Mouse (Mus musculus) liver, embryonic 12.5 days (tissue): Measurements from ENCODE around the gene Cachd1. TPM values are rescaled to one million over a fixed set of nuclear protein-coding genes. Genes with fewer than 3 reads are reported as not detected.

Experiments
- ATAC-seq: fragments of 200-750 bp; cut with Nextera tagmentation; 2 replicates; pipeline ENCODE4 v1.8.0; 2017; ENCODE audit warnings: moderate number of reproducible peaks, mild to moderate bottlenecking, moderate library complexity
- H3K27ac ChIP-seq: fragments of 300-500 bp; sonication (generic); 2 replicates; pipeline ENCODE4 v1.5.1; 2016; ENCODE audit warnings: mild to moderate bottlenecking
- H3K27me3 ChIP-seq: fragments of 300-500 bp; sonication (generic); replicated peaks from 2 replicates; pipeline ENCODE4 v1.6.1; 2016; ENCODE audit warnings: mild to moderate bottlenecking, moderate library complexity
- H3K36me3 ChIP-seq: fragments of 300-500 bp; sonication (generic); 2 replicates; pipeline ENCODE4 v1.6.1; 2016; ENCODE audit warnings: mild to moderate bottlenecking, moderate library complexity
- H3K4me1 ChIP-seq: fragments of 300-500 bp; sonication (generic); 2 replicates; pipeline ENCODE4 v1.6.1; 2016
- H3K4me2 ChIP-seq: fragments of 300-500 bp; sonication (generic); 2 replicates; pipeline ENCODE4 v1.6.1; 2016; ENCODE audit warnings: mild to moderate bottlenecking, moderate library complexity
- H3K4me3 ChIP-seq: fragments of 300-500 bp; sonication (generic); 2 replicates; pipeline ENCODE4 v1.5.1; 2016; ENCODE audit warnings: mild to moderate bottlenecking, moderate library complexity
- H3K9ac ChIP-seq: fragments of 300-500 bp; sonication (generic); 2 replicates; pipeline ENCODE4 v1.6.1; 2016; ENCODE audit warnings: mild to moderate bottlenecking, moderate library complexity
- H3K9me3 ChIP-seq: fragments of 300-500 bp; sonication (generic); replicated peaks from 2 replicates; pipeline ENCODE4 v1.6.1; 2016; ENCODE audit warnings: mild to moderate bottlenecking, moderate library complexity
- WGBS: fragments of 180-500 bp; shearing (Covaris S2); methylation state at CpG from one replicate; pipeline ENCODE4 v1.1.7; 2016; ENCODE audit not compliant: insufficient replicate concordance; 5-methylcytosine and 5-hydroxymethylcytosine counted together
- polyA plus RNA-seq: library from polyadenylated mRNA; unstranded; fragments of >200 nt; fragmentation: Nextera tagmentation; extraction: Ambion mirVana; gene quantifications from 2 replicates; pipeline ENCODE4 v1.2.1, GENCODE M21; 2016

The Cachd1 gene
- polyA plus RNA-seq, 1 experiment from 2014 or later: 7.4 TPM

DNA sequence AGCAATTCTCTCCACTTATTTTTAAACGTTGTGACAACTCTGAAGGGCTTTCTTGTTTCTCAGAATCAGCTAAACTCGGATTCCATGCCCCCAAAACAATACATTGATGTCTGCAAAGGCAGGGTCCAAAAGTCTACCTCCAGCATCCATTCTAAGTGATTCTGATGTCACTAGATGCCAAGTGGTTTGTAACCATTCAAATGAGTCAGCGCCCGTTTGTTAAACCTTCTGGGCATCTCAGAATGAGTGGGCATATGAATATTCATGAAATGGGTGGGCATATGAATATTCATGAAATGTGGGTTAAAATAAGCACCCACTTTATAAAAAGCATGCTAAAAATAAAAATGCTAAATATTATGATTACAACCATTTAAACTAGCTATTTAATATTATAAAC, 137.2 kb downstream of the Cachd1 start:
- Histone ChIP-seq H3K27ac (no peak overlapping the region), H3K36me3 (no peaks in the 10 kb centered on the region), H3K27me3 (0 out of 2 replicates have a peak, but pooled peaks cover 4% of the 10 kb centered on the region), H3K4me3 (no peak overlapping the region), H3K9me3 (no peaks in the 10 kb centered on the region), H3K4me2 (no peak overlapping the region), H3K4me1 (0 out of 2 replicates have a peak, but pooled peaks cover 3% of the 10 kb centered on the region), H3K9ac (no peak overlapping the region)
- 61% methylated on average over 4 of the region's 4 CpGs for WGBS
- no peak for ATAC-seq

DNA sequence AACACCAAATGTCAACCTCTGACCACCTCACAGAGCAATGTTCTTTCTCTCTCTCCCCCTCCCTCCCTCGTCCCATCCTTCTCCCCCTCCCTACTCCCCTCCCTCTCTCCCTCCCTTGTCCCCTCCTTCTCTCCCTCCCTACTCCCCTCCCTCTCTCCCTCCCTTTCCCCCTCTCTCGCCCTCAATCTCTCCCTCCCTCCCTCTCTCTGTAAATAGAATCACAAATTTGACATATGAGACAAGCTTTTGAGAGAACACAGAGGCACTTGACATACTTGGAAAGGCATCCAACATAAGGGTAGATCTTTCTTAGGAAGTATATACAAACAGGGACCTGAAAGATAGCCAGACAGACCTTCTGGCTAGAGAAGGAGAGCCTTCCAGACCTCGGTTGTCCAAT, 138.1 kb downstream of the Cachd1 start:
- Histone ChIP-seq H3K4me3 (no peak overlapping the region), H3K4me1 (0 out of 2 replicates have a peak, but pooled peaks cover 3% of the 10 kb centered on the region), H3K36me3 (no peaks in the 10 kb centered on the region), H3K9me3 (no peaks in the 10 kb centered on the region), H3K9ac (no peak overlapping the region), H3K27me3 (0 out of 2 replicates have a peak, but pooled peaks cover 4% of the 10 kb centered on the region), H3K4me2 (no peak overlapping the region), H3K27ac (no peak overlapping the region)
- no peak for ATAC-seq
- WGBS: 36% methylated on average over 3 of the region's 3 CpGs

DNA sequence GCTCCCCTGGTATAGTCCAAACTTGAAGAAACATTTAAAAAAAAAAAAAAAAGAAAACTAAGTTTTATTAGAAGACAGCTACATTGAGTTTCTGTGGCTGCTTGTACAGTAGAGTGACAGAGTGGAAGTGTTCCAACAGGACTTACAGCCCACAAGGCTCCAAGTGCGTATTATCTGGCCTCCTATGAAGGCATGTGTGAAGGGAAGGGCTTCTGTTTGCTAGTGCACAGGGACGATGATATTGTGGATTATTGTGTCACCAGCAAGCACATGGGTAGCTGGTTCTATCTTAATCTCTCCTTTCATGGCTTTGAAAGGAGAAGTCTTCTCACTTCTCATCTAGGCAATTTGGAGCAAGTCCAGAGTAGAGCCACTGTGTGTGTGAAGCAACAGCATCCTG, 138.6 kb downstream of the Cachd1 start:
- Histone ChIP-seq H3K36me3 (no peaks in the 10 kb centered on the region), H3K27me3 (0 out of 2 replicates have a peak, but pooled peaks cover 4% of the 10 kb centered on the region), H3K27ac (no peak overlapping the region), H3K4me2 (no peak overlapping the region), H3K9me3 (no peaks in the 10 kb centered on the region), H3K9ac (no peak overlapping the region), H3K4me1 (no peaks in the 10 kb centered on the region), H3K4me3 (no peak overlapping the region)
- ATAC-seq: no peak
- 56% methylated on average over 2 of the region's 2 CpGs for WGBS

DNA sequence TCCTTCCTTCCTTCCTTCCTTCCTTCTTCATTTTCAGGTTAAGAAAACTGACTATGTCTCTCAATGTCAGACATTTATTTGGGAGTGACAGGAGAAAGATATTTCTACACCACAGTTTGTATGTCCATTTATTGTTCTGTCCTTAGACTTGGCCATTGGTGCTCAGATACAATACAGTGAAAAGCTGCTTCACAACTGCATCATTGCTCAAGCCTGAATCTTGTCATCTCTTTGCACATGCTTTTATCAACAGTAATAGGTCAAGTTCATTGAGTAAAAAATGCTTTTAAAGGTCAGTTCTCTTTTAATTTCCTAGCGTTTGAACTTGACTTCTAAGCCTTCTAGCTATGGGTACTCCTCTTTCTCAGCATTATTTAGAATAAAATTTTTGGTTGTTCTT, 141.0 kb downstream of the Cachd1 start:
- no peak for ATAC-seq
- H3K36me3 ChIP-seq: no peaks in the 10 kb centered on the region
- no peak overlapping the region for H3K27ac ChIP-seq
- H3K9me3 ChIP-seq: no peaks in the 10 kb centered on the region
- no peak overlapping the region for H3K4me3 ChIP-seq
- H3K27me3 ChIP-seq: 0 out of 2 replicates have a peak, but pooled peaks cover 3% of the 10 kb centered on the region
- no peak overlapping the region for H3K9ac ChIP-seq
- 56% methylated on average over 1 of the region's 1 CpGs for WGBS
- H3K4me2 ChIP-seq: no peak overlapping the region
- no peaks in the 10 kb centered on the region for H3K4me1 ChIP-seq

DNA sequence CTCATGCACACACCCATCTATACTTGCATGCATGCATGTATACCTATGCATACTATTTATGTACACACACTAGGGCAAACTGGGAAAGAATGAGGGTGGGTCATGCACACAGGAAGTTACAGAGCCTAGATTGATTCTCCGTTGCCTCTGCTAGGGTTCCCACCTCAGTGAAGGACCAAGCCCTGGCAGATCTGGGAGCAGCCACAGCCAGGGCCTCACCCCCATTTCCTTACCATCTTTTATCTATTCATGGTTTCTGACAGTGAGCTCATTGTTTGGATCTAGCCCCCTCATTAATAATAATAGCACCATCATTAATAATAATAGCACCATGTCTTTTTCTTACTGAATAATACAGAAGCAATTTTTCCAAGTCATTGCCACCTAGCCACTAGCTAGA, 143.9 kb downstream of the Cachd1 start:
- no peak overlapping the region for H3K4me2 ChIP-seq
- H3K4me1 ChIP-seq: no peaks in the 10 kb centered on the region
- H3K27me3 ChIP-seq: no peaks in the 10 kb centered on the region
- ATAC-seq: no peak
- no peaks in the 10 kb centered on the region for H3K9me3 ChIP-seq
- no peaks in the 10 kb centered on the region for H3K36me3 ChIP-seq
- WGBS: 62% methylated on average over 1 of the region's 1 CpGs
- no peak overlapping the region for H3K9ac ChIP-seq
- H3K27ac ChIP-seq: no peak overlapping the region
- H3K4me3 ChIP-seq: no peak overlapping the region

DNA sequence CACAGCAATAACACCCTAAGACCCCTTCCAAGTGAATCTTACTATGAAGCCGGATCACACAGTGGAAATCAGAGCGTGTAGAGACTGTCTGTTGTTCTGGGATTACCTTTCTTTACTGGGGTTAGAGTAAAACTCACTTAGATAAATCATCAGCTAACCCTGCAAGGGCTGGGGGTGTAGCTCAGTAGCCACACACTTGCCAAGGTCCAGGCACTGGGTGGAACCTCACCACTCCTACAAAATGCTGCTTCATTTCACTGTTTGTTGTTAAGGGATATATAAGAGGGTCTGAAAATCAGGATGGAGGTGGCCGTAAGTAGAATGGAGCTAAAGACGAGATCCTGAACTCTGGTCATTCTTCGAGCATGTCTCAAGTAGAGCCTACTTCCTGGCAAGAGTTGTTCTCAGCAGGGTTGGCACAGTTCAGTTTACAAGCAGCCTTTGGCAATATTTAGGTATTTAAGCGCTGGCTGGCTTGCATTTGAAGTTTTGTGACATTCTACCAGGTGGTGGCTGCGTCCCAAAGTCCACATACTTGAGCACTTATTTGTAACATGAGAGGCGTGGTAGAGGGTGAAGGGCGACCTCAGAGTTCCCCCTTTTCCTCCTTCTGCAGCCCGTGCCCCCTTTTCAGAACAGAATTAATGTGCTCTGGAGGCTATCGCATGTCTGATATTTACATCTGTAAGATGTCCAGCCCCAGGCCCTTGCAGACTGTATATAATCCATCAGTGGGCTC, 146.5 kb downstream of the Cachd1 start:
- 67% methylated on average over 11 of the region's 11 CpGs for WGBS

DNA sequence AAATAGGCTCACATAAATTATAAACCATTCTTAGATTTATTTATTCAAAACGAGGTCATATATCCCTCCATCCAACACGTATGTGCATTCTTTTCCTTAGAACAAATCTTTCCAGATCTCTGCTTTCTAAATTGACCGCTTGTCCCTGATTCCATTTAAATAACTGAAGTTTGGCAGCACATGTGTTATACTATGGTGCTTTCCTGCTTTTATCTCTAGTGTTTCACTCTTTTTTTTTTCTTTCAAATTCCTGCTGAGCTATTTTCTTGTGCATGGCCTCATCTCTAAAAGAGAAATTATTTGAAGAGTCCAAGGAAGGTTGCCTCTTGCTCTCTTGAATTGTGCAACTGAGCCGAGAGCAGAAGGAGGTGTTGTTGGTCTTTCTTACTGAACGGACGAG, 147.1 kb downstream of the Cachd1 start:
- no peaks in the 10 kb centered on the region for H3K27me3 ChIP-seq
- WGBS: 61% methylated on average over 6 of the region's 6 CpGs
- no peak for ATAC-seq
- no peaks in the 10 kb centered on the region for H3K9me3 ChIP-seq
- H3K9ac ChIP-seq: no peak overlapping the region
- H3K4me3 ChIP-seq: no peak overlapping the region
- no peak overlapping the region for H3K27ac ChIP-seq
- H3K36me3 ChIP-seq: no peaks in the 10 kb centered on the region
- no peak overlapping the region for H3K4me2 ChIP-seq
- no peaks in the 10 kb centered on the region for H3K4me1 ChIP-seq

More for the DNA sequence above, 146.5 kb downstream of the Cachd1 start:
- Histone ChIP-seq H3K9me3 (no peaks in the 10 kb centered on the region), H3K4me2 (no peak overlapping the region), H3K27ac (no peak overlapping the region), H3K36me3 (no peaks in the 10 kb centered on the region), H3K27me3 (no peaks in the 10 kb centered on the region), H3K4me3 (no peak overlapping the region), H3K9ac (no peak overlapping the region), H3K4me1 (no peaks in the 10 kb centered on the region)
- ATAC-seq: no peak

DNA sequence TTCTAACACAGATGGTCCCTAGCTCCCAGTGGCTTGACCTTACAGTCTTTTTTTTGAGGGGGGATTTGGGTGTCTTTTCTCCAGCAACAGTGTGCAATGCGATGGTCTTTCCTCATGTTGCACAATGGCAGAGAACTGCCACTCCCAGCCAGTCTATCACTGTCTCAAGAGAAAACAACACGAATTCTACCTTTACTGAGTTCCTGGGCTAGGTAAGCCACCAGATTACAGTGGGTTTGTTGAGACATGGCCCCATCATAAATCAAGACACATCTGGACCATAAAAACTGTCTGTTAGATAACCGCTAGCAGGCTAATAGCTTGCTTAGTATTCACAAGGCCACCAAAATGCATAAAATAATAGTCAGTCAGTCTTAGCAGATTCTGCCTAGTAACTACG, 147.8 kb downstream of the Cachd1 start:
- no peak for ATAC-seq
- Histone ChIP-seq H3K36me3 (no peaks in the 10 kb centered on the region), H3K9me3 (no peaks in the 10 kb centered on the region), H3K27ac (no peak overlapping the region), H3K27me3 (no peaks in the 10 kb centered on the region), H3K4me1 (no peaks in the 10 kb centered on the region), H3K4me3 (no peak overlapping the region), H3K4me2 (no peak overlapping the region), H3K9ac (no peak overlapping the region)
- 67% methylated on average over 4 of the region's 4 CpGs for WGBS

DNA sequence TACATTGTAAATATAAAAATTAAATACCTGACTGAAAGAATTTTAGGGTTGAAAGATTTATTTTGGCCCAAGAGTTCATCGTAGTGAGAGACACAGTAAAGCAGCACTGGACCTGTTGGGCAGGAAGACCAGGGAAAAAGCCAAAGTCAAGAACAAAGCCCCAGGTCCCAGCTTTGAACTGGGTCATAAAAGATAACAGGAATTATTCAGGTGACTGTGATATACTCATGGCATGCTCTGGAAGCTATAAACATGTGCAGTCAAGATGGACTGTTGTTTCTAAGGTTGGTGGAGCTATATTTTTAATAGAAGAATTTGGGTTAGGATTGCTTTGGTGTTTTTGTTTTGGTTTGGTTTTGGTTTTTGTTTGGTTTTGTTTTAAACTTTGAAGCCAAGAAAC, 148.7 kb downstream of the Cachd1 start:
- Histone ChIP-seq H3K36me3 (no peaks in the 10 kb centered on the region), H3K9me3 (no peaks in the 10 kb centered on the region), H3K27me3 (no peaks in the 10 kb centered on the region), H3K9ac (no peak overlapping the region), H3K4me1 (no peaks in the 10 kb centered on the region), H3K4me3 (no peak overlapping the region), H3K4me2 (no peak overlapping the region), H3K27ac (no peak overlapping the region)
- no peak for ATAC-seq
- 68% methylated on average over 1 of the region's 1 CpGs for WGBS

DNA sequence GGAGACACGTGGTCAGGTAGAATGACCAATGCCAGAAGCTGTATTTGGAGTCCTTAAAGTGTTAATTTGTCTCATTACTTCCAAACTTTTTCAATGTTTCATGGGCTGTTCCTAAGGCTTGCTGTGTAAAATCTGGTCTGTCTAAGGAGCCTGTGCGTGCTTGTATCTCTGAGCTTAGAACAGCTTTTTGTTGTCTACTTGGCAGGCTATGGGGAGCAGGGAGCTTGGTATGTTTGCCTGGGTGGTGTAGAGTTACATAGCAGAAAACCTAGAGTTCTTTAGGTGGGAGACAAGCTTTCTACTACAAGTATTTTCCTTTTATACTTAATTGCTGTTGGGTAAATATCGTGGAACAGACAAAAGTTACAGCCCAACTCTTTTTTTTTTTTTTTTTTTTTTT, 150.1 kb downstream of the Cachd1 start:
- no peaks in the 10 kb centered on the region for H3K36me3 ChIP-seq
- no peaks in the 10 kb centered on the region for H3K9me3 ChIP-seq
- no peak overlapping the region for H3K27ac ChIP-seq
- H3K4me3 ChIP-seq: no peak overlapping the region
- H3K9ac ChIP-seq: no peak overlapping the region
- H3K4me2 ChIP-seq: no peak overlapping the region
- no peaks in the 10 kb centered on the region for H3K27me3 ChIP-seq
- ATAC-seq: no peak
- no peaks in the 10 kb centered on the region for H3K4me1 ChIP-seq
- 68% methylated on average over 3 of the region's 3 CpGs for WGBS

DNA sequence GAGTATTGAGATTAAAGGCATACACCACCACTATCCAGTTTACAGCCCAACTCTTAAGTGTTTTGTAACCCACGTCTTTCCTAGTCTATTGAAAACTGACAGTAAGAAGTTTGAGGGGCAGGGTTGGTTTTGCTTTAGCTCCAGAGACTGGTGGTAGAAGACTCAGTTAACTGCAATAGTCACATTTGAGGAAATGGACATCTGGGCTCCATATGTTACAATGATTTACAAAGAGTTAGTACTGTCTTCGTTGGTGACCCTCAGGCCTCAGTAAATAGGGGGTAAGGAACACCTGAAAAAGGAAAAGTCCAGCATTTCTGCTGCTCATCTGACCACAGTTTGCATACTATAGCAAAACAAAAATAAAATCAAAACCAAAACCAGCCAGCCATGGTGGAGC, 150.6 kb downstream of the Cachd1 start:
- H3K27ac ChIP-seq: no peak overlapping the region
- ATAC-seq: no peak
- H3K9ac ChIP-seq: no peak overlapping the region
- H3K4me2 ChIP-seq: no peak overlapping the region
- WGBS: 66% methylated on average over 2 of the region's 2 CpGs
- no peaks in the 10 kb centered on the region for H3K4me1 ChIP-seq
- H3K27me3 ChIP-seq: no peaks in the 10 kb centered on the region
- no peak overlapping the region for H3K4me3 ChIP-seq
- no peaks in the 10 kb centered on the region for H3K36me3 ChIP-seq
- H3K9me3 ChIP-seq: no peaks in the 10 kb centered on the region

DNA sequence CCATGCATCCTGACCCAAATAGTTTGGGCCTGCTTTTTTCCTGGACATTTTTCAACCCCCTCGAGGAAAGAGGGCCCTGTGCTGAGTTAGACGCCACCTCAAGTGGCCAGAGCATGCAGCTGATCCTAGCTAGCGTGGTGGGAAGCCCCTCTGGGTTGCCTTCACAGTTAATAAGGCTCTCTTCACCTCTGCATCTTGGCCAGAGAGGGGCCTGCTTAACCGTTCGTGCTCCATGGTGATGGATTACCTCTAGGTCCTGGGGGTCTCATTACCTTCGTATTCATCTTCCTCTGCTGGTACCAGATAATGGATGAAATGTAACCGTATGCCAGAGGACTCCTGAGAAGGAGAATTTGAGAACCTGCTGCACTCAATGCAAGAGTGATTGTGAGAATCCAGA, 167.2 kb downstream of the Cachd1 start:
- no peak overlapping the region for H3K27ac ChIP-seq
- no peaks in the 10 kb centered on the region; the same call in 1 of the 2 replicates for H3K27me3 ChIP-seq
- H3K4me2 ChIP-seq: no peak overlapping the region
- H3K36me3 ChIP-seq: no peaks in the 10 kb centered on the region
- H3K9ac ChIP-seq: no peak overlapping the region
- no peak overlapping the region for H3K4me3 ChIP-seq
- no peaks in the 10 kb centered on the region for H3K9me3 ChIP-seq
- H3K4me1 ChIP-seq: no peaks in the 10 kb centered on the region
- no peak for ATAC-seq
- 60% methylated on average over 7 of the region's 7 CpGs for WGBS

DNA sequence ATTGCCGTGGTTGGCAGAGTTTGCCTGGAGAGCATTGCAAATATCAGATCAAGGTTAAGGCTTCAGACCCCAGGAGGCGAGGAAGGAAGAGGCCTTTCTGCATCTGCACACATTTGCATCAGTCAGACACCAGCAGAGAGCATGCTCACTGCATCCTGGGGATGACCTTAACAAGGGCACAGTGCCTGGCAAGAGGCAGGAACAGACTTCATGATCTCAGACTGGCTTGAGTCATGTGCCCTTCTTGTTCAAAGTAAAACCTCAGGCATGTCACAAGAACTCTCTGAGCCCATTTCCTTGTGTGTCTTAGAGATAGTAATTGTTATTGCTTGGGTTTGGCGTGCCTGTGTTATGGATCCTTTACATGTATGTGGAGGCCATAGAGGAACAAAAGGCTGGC, 167.8 kb downstream of the Cachd1 start:
- no peaks in the 10 kb centered on the region for H3K36me3 ChIP-seq
- no peak overlapping the region for H3K4me2 ChIP-seq
- H3K27ac ChIP-seq: no peak overlapping the region
- H3K9ac ChIP-seq: no peak overlapping the region
- H3K9me3 ChIP-seq: no peaks in the 10 kb centered on the region
- H3K27me3 ChIP-seq: no peaks in the 10 kb centered on the region; the same call in 1 of the 2 replicates
- H3K4me1 ChIP-seq: no peaks in the 10 kb centered on the region
- WGBS: 56% methylated on average over 3 of the region's 3 CpGs
- ATAC-seq: no peak
- no peak overlapping the region for H3K4me3 ChIP-seq
